Mouse (Mus musculus) heart, adult 2 months (tissue): ENCODE measurements at regions not wholly inside any gene's neighbourhood (a gene's known extent, or its start where the extent isn't known, plus 50 kb on each side); places are given as distances from the start of the nearest gene placed in this dataset.
"Not testable (repeated sequence)": the region's sequence is repeated elsewhere in the genome, so short reads cannot be mapped to it uniquely, and the experiment has no call there.

Source experiments
- DNase-seq, 2 experiments: peaks; one replicate each; pipeline ENCODE4 v3.0.0; 2021
- H3K27ac ChIP-seq: fragments of 200-600 bp; 2 replicates; pipeline ENCODE4 v1.8.1; 2022
- H3K27me3 ChIP-seq: fragments of 200-500 bp; 2 replicates; pipeline ENCODE4 v1.6.1; 2012; ENCODE audit warnings: mild to moderate bottlenecking, low read length, inconsistent platforms, mixed read lengths; ENCODE audit not compliant: control insufficient read depth, insufficient read depth
- H3K36me3 ChIP-seq: fragments of 200-500 bp; 2 replicates; pipeline ENCODE4 v1.6.1; 2012; ENCODE audit warnings: low read length, inconsistent platforms; ENCODE audit not compliant: control insufficient read depth, insufficient read depth
- H3K4me1 ChIP-seq: fragments of 200-500 bp; 2 replicates; pipeline ENCODE4 v1.6.1; 2011; ENCODE audit warnings: low read length; ENCODE audit not compliant: control insufficient read depth, insufficient read depth
- H3K4me3 ChIP-seq: fragments of 200-600 bp; 2 replicates; pipeline ENCODE4 v1.8.1; 2022
- H3K79me2 ChIP-seq: fragments of 200-500 bp; replicated peaks from 2 replicates; pipeline ENCODE4 v1.6.1; 2012; ENCODE audit warnings: mild to moderate bottlenecking, inconsistent platforms, low read length, moderate library complexity, mixed read lengths; ENCODE audit not compliant: control insufficient read depth, insufficient read depth
- H3K9ac ChIP-seq: fragments of 200-500 bp; 2 replicates; pipeline ENCODE4 v1.6.1; 2012; ENCODE audit warnings: low read depth, mild to moderate bottlenecking, control low read depth, inconsistent platforms, low read length, mixed read lengths
- CTCF ChIP-seq: fragments of 200-600 bp; IDR thresholded peaks from 2 replicates; pipeline ENCODE4 v1.8.1; 2022; ENCODE audit warnings: antibody characterized with exemption, mild to moderate bottlenecking, moderate library complexity
- EP300 ChIP-seq: fragments of 200-500 bp; IDR thresholded peaks from 2 replicates; pipeline ENCODE4 v1.6.1; 2011; ENCODE audit warnings: low read depth, low read length, control low read depth; ENCODE audit not compliant: insufficient read depth
- POLR2A ChIP-seq: fragments of 200-500 bp; IDR thresholded peaks from 2 replicates; pipeline ENCODE4 v1.6.1; 2011; ENCODE audit warnings: mild to moderate bottlenecking, low read depth, low read length, control low read depth; ENCODE audit not compliant: insufficient read depth
- WGBS: fragments of 180-500 bp; shearing (Covaris S2); methylation state at CpG from one replicate; pipeline ENCODE4 v1.1.7; 2018; 5-methylcytosine and 5-hydroxymethylcytosine counted together
- intact Hi-C: fragments of 180-260 bp; cut with DNase I; formaldehyde crosslinking; loops from one replicate; pipeline ENCODE4 v1.15.1; 2025

GRCm38 (mm10) chr1:23316288-23316687, 81.3 kb downstream of the Ogfrl1 start:
- not testable (repeated sequence) for H3K4me1 ChIP-seq

GRCm38 (mm10) chr1:23314863-23315262, 82.7 kb downstream of the Ogfrl1 start:
- H3K4me3 ChIP-seq, H3K4me1 ChIP-seq, H3K36me3 ChIP-seq, H3K79me2 ChIP-seq, H3K27ac ChIP-seq, intact Hi-C loops, H3K27me3 ChIP-seq, H3K9ac ChIP-seq, DNase-seq: not testable (repeated sequence)
- 54% methylated on average over 2 of the region's 2 CpGs for WGBS

More at GRCm38 (mm10) chr1:23316288-23316687, 81.3 kb downstream of the Ogfrl1 start:
- H3K79me2 ChIP-seq, H3K9ac ChIP-seq, H3K27me3 ChIP-seq, H3K36me3 ChIP-seq, DNase-seq, H3K4me3 ChIP-seq, intact Hi-C loops, H3K27ac ChIP-seq: not testable (repeated sequence)
- WGBS = 100% methylated on average over 2 of the region's 2 CpGs

GRCm38 (mm10) chr1:23292718-23293117, 104.9 kb downstream of the Ogfrl1 start:
- no peaks in the 10 kb centered on the region for H3K27me3 ChIP-seq
- no peak overlapping the region for H3K9ac ChIP-seq
- 100% methylated on average over 1 of the region's 1 CpGs for WGBS
- H3K79me2 ChIP-seq = 0 out of 2 replicates have a peak, but pooled peaks cover 2% of the 10 kb centered on the region
- no peak overlapping the region for H3K27ac ChIP-seq
- intact Hi-C loops = no loop called here
- TF ChIP-seq POLR2A = no peak
- no peak for TF ChIP-seq EP300
- TF ChIP-seq CTCF = no peak
- H3K4me3 ChIP-seq = no peak overlapping the region
- H3K36me3 ChIP-seq = peaks cover 5% of the 10 kb centered on the region
- no peaks in the 10 kb centered on the region for H3K4me1 ChIP-seq
- DNase-seq = no peak

- Histone ChIP-seq H3K9ac (no peak overlapping the region), H3K27me3 (no peaks in the 10 kb centered on the region), H3K4me3 (no peak overlapping the region), H3K4me1 (no peaks in the 10 kb centered on the region; the same call in 1 of the 2 replicates), H3K27ac (no peak overlapping the region), H3K36me3 (peaks cover 16% of the 10 kb centered on the region), H3K79me2 (0 out of 2 replicates have a peak, but pooled peaks cover 2% of the 10 kb centered on the region)
- peak in 1 of 2 experiments; percentile 42 for DNase-seq
- intact Hi-C loops = loop anchor here (5.0 to 10.0 kb wide), 2 partner anchors 114 to 682 kb away; no protein-coding TSS in a partner anchor
- WGBS = 15% methylated on average over 4 of the region's 4 CpGs
- TF ChIP-seq CTCF (peak; percentile 85), EP300 (peak; percentile 87; the same call in 1 of the 2 replicates), POLR2A (no peak)
These were observed 110.8 kb downstream of the Ogfrl1 start for GRCm38 (mm10) chr1:23286741-23287140.

- H3K36me3 ChIP-seq = peaks cover 25% of the 10 kb centered on the region
These were observed 114.7 kb downstream of the Ogfrl1 start for GRCm38 (mm10) chr1:23282870-23283219.

GRCm38 (mm10) chr1:23282215-23282869, 115.2 kb downstream of the Ogfrl1 start:
- no peaks in the 10 kb centered on the region for H3K79me2 ChIP-seq
- no peak overlapping the region for H3K9ac ChIP-seq
- H3K27ac ChIP-seq = no peak overlapping the region
- H3K4me3 ChIP-seq = no peak overlapping the region
- no peaks in the 10 kb centered on the region for H3K27me3 ChIP-seq
- TF ChIP-seq POLR2A = no peak
- intact Hi-C loops = loop anchor here (5.0 to 10.0 kb wide), 5 partner anchors 80 to 678 kb away; no protein-coding TSS in a partner anchor
- WGBS = 91% methylated on average over 2 of the region's 2 CpGs
- H3K4me1 ChIP-seq = peaks cover 4% of the 10 kb centered on the region
- DNase-seq = no peak
- H3K36me3 ChIP-seq = peaks cover 27% of the 10 kb centered on the region

More at GRCm38 (mm10) chr1:23282870-23283219, 114.7 kb downstream of the Ogfrl1 start:
- Histone ChIP-seq H3K27ac (no peak overlapping the region), H3K79me2 (no peaks in the 10 kb centered on the region), H3K9ac (no peak overlapping the region), H3K4me1 (peaks cover 4% of the 10 kb centered on the region), H3K4me3 (no peak overlapping the region), H3K27me3 (no peaks in the 10 kb centered on the region)
- intact Hi-C loops = loop anchor here (5.0 to 10.0 kb wide), 5 partner anchors 81 to 678 kb away; no protein-coding TSS in a partner anchor
- TF ChIP-seq EP300 = no peak
- TF ChIP-seq CTCF = no peak
- TF ChIP-seq POLR2A = no peak
- 94% methylated on average over 4 of the region's 4 CpGs for WGBS
- DNase-seq = no peak
